Mouse (Mus musculus): ENCODE measurements around the gene Cnst. TPM values are rescaled to one million over a fixed set of nuclear protein-coding genes. Genes with fewer than 3 reads are reported as not detected.

The Cnst gene
- polyA plus RNA-seq, 1 experiment, result 28.3 TPM

DNA sequence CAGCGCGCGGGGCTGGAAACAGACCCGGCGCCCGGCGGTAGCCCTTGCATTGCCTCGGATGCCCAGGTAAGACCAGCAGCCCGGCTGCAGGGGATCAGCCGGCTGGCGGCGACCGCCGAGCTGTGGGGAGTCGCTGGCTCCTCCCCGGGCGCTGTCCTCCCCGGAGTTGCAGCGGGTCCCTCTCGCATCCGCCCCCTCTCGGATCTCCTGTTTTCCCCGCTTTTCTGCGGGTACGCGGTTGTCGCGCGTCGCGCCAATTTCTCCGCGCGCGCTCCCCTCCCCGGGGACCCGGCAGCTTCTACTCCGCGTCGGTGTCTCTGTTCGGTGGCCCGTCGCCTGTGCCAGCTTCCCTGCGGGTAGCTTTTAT, 364 bp downstream of the Cnst start:
- Histone ChIP-seq H3K27me3 (ENCODE audit: control insufficient read depth, insufficient read depth, low read length) (no peaks in the 10 kb centered on the region), H3K36me3 (ENCODE audit: control insufficient read depth, insufficient read depth, low read length) (no peaks in the 10 kb centered on the region), H3K27ac (ENCODE audit: control insufficient read depth, insufficient read depth, low read length) (peak overlapping the region; percentile 82), H3K4me1 (replicated peaks; ENCODE audit: control insufficient read depth, insufficient read depth, low read length) (peaks cover 10% of the 10 kb centered on the region), H3K4me3 (ENCODE audit: control insufficient read depth, insufficient read depth, low read length) (peak overlapping the region; percentile 94)
- under 1% methylated on average over 44 of the region's 44 CpGs for WGBS
- TF ChIP-seq CTCF (IDR thresholded peaks at IDR 0.05; ENCODE audit: borderline replicate concordance, control insufficient read depth, extremely low read depth, insufficient read depth, low read length, poor library complexity), result 0 out of 2 replicates have a peak, but pooled peaks have one; percentile 13
- TF ChIP-seq POLR2A (IDR thresholded peaks at IDR 0.05; ENCODE audit: control insufficient read depth, extremely low read depth, insufficient read depth, low read length, poor library complexity), result no peak; the same call in none of the 2 replicates
- peak; percentile 81 for DNase-seq

DNA sequence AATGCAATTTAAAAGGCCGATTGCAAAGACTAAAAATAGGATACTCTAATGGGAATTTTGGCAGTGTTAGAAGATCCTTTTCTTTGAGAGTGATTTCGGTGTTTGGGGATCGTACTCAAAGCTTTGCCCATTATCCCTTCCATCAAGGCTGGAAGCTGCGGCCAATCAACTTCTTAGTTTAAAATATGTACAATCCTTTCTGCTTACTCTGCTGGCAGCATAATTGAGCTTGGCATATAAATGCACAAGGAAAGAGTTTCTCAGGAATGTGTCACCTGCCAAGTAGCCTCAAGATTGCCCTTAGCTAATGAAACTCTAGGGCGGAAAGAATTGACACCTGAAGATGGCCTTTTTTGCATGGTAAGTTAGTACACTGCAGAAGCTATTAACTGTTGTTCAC, 1.0 kb downstream of the Cnst start:
- H3K27ac ChIP-seq (ENCODE audit: control insufficient read depth, insufficient read depth, low read length), result no peak overlapping the region

DNA sequence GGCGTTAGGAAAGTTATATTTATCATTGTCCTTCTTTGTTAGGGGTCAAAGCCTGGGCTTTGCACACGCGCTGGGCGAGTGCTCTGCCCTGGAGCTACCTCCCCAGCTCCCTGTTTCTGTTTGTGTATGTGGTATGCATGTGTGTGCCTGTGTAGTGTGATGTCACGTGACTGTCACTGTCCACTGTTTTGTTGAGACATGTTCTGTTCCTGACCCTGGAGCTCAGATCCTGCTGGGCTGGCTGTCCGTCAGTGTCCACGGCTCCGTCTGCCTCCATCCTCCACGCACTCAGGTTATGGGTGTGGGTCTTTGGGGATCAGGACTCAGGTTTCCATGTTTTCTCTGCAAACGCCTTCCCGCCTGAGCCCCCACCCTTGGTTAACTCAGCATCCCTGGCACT, 2.0 kb downstream of the Cnst start:
- 94% methylated on average over 11 of the region's 11 CpGs for WGBS
- no peaks in the 10 kb centered on the region for H3K27me3 ChIP-seq (ENCODE audit: control insufficient read depth, insufficient read depth, low read length)
- no peak overlapping the region for H3K4me3 ChIP-seq (ENCODE audit: control insufficient read depth, insufficient read depth, low read length)
- TF ChIP-seq POLR2A (IDR thresholded peaks at IDR 0.05; ENCODE audit: control insufficient read depth, extremely low read depth, insufficient read depth, low read length, poor library complexity), result no peak
- TF ChIP-seq CTCF (IDR thresholded peaks at IDR 0.05; ENCODE audit: borderline replicate concordance, control insufficient read depth, extremely low read depth, insufficient read depth, low read length, poor library complexity), result no peak
- no peak overlapping the region for H3K27ac ChIP-seq (ENCODE audit: control insufficient read depth, insufficient read depth, low read length)
- no peaks in the 10 kb centered on the region for H3K36me3 ChIP-seq (ENCODE audit: control insufficient read depth, insufficient read depth, low read length)
- H3K4me1 ChIP-seq (replicated peaks; ENCODE audit: control insufficient read depth, insufficient read depth, low read length), result peaks cover 10% of the 10 kb centered on the region
- DNase-seq, result peak; percentile 11

More for the DNA sequence above, 1.0 kb downstream of the Cnst start:
- Histone ChIP-seq H3K36me3 (ENCODE audit: control insufficient read depth, insufficient read depth, low read length) (no peaks in the 10 kb centered on the region), H3K4me3 (ENCODE audit: control insufficient read depth, insufficient read depth, low read length) (no peak overlapping the region), H3K27me3 (ENCODE audit: control insufficient read depth, insufficient read depth, low read length) (no peaks in the 10 kb centered on the region), H3K4me1 (replicated peaks; ENCODE audit: control insufficient read depth, insufficient read depth, low read length) (peaks cover 10% of the 10 kb centered on the region)
- DNase-seq, result no peak
- WGBS, result 28% methylated on average over 5 of the region's 5 CpGs
- TF ChIP-seq CTCF (IDR thresholded peaks at IDR 0.05; ENCODE audit: borderline replicate concordance, control insufficient read depth, extremely low read depth, insufficient read depth, low read length, poor library complexity) (no peak), POLR2A (IDR thresholded peaks at IDR 0.05; ENCODE audit: control insufficient read depth, extremely low read depth, insufficient read depth, low read length, poor library complexity) (no peak)

GRCm38 (mm10) chr1:179548996-179549752, 3.0 kb downstream of the Cnst start:
- Histone ChIP-seq H3K4me3 (ENCODE audit: control insufficient read depth, insufficient read depth, low read length) (no peak overlapping the region), H3K27me3 (ENCODE audit: control insufficient read depth, insufficient read depth, low read length) (no peaks in the 10 kb centered on the region), H3K4me1 (replicated peaks; ENCODE audit: control insufficient read depth, insufficient read depth, low read length) (peaks cover 15% of the 10 kb centered on the region), H3K36me3 (ENCODE audit: control insufficient read depth, insufficient read depth, low read length) (no peaks in the 10 kb centered on the region), H3K27ac (ENCODE audit: control insufficient read depth, insufficient read depth, low read length) (peak overlapping the region; percentile 46; the same call in 1 of the 2 replicates)
- 54% methylated on average over 5 of the region's 5 CpGs for WGBS
- DNase-seq, result peak; percentile 31
- no peak for TF ChIP-seq POLR2A (IDR thresholded peaks at IDR 0.05; ENCODE audit: control insufficient read depth, extremely low read depth, insufficient read depth, low read length, poor library complexity)
- no peak for TF ChIP-seq CTCF (IDR thresholded peaks at IDR 0.05; ENCODE audit: borderline replicate concordance, control insufficient read depth, extremely low read depth, insufficient read depth, low read length, poor library complexity)

- Histone ChIP-seq H3K36me3 (ENCODE audit: control insufficient read depth, insufficient read depth, low read length) (no peaks in the 10 kb centered on the region), H3K4me3 (ENCODE audit: control insufficient read depth, insufficient read depth, low read length) (no peak overlapping the region), H3K27me3 (ENCODE audit: control insufficient read depth, insufficient read depth, low read length) (no peaks in the 10 kb centered on the region), H3K27ac (ENCODE audit: control insufficient read depth, insufficient read depth, low read length) (no peak overlapping the region), H3K4me1 (replicated peaks; ENCODE audit: control insufficient read depth, insufficient read depth, low read length) (peaks cover 13% of the 10 kb centered on the region)
- no peak for DNase-seq
- WGBS, result 64% methylated on average over 3 of the region's 3 CpGs
- TF ChIP-seq CTCF (IDR thresholded peaks at IDR 0.05; ENCODE audit: borderline replicate concordance, control insufficient read depth, extremely low read depth, insufficient read depth, low read length, poor library complexity), result no peak
- no peak for TF ChIP-seq POLR2A (IDR thresholded peaks at IDR 0.05; ENCODE audit: control insufficient read depth, extremely low read depth, insufficient read depth, low read length, poor library complexity)
Observed at GRCm38 (mm10) chr1:179551336-179551735, 5.2 kb downstream of the Cnst start.

- Histone ChIP-seq H3K27me3 (ENCODE audit: control insufficient read depth, insufficient read depth, low read length) (no peaks in the 10 kb centered on the region), H3K4me3 (ENCODE audit: control insufficient read depth, insufficient read depth, low read length) (no peak overlapping the region), H3K36me3 (ENCODE audit: control insufficient read depth, insufficient read depth, low read length) (no peaks in the 10 kb centered on the region), H3K4me1 (replicated peaks; ENCODE audit: control insufficient read depth, insufficient read depth, low read length) (peaks cover 13% of the 10 kb centered on the region), H3K27ac (ENCODE audit: control insufficient read depth, insufficient read depth, low read length) (no peak overlapping the region)
- DNase-seq, result no peak
- 79% methylated on average over 4 of the region's 4 CpGs for WGBS
- no peak for TF ChIP-seq POLR2A (IDR thresholded peaks at IDR 0.05; ENCODE audit: control insufficient read depth, extremely low read depth, insufficient read depth, low read length, poor library complexity)
- no peak for TF ChIP-seq CTCF (IDR thresholded peaks at IDR 0.05; ENCODE audit: borderline replicate concordance, control insufficient read depth, extremely low read depth, insufficient read depth, low read length, poor library complexity)
Observed at GRCm38 (mm10) chr1:179551921-179552320, 5.8 kb downstream of the Cnst start.

All from thymus, adult 2 months (tissue).